Mouse (Mus musculus) kidney, adult 2 months (tissue): ENCODE results near the gene Smyd1. TPM values are rescaled to one million over a fixed set of nuclear protein-coding genes. Genes with fewer than 3 reads are reported as not detected.

Source experiments
- DNase-seq: peaks from one replicate; pipeline ENCODE4 v3.0.0; 2021
- H3K27ac ChIP-seq: fragments of 200-500 bp; 2 replicates; pipeline ENCODE4 v1.5.1; 2012; ENCODE audit warnings: low read depth, low read length, control low read depth, inconsistent platforms; ENCODE audit not compliant: insufficient read depth
- H3K27me3 ChIP-seq: fragments of 200-500 bp; replicated peaks from 2 replicates; pipeline ENCODE4 v1.6.1; 2012; ENCODE audit warnings: mild to moderate bottlenecking, moderate library complexity, low read length, inconsistent platforms; ENCODE audit not compliant: control insufficient read depth, insufficient read depth
- H3K36me3 ChIP-seq: fragments of 200-500 bp; 2 replicates; pipeline ENCODE4 v1.6.1; 2012; ENCODE audit warnings: mild to moderate bottlenecking, moderate library complexity, low read length, inconsistent platforms; ENCODE audit not compliant: control insufficient read depth, insufficient read depth
- H3K4me1 ChIP-seq: fragments of 200-500 bp; 2 replicates; pipeline ENCODE4 v1.6.1; 2011; ENCODE audit warnings: low read length; ENCODE audit not compliant: control insufficient read depth, insufficient read depth
- H3K4me3 ChIP-seq: fragments of 200-500 bp; 2 replicates; pipeline ENCODE4 v1.5.1; 2011; ENCODE audit warnings: mild to moderate bottlenecking, low read depth, low read length, control low read depth; ENCODE audit not compliant: insufficient read depth
- CTCF ChIP-seq: fragments of 200-500 bp; conservative IDR thresholded peaks from 2 replicates; pipeline ENCODE4 v1.5.1; 2011; ENCODE audit warnings: low read depth, mild to moderate bottlenecking, control low read depth, low read length, moderate library complexity, mixed read lengths; ENCODE audit not compliant: insufficient read depth, insufficient read length
- POLR2A ChIP-seq: fragments of 200-500 bp; IDR thresholded peaks from one replicate; pipeline ENCODE4 v1.6.1; 2011; ENCODE audit warnings: low read depth, low read length, control low read depth
- WGBS: fragments of 180-500 bp; shearing (Covaris S2); methylation state at CpG from one replicate; pipeline ENCODE4 v1.1.7; 2018; 5-methylcytosine and 5-hydroxymethylcytosine counted together
- polyA plus RNA-seq: library from polyadenylated mRNA; depleted of rRNA; stranded (reverse); fragments of >200 nt; gene quantifications from 2 replicates; pipeline ENCODE4 v1.2.3, GENCODE M21; 2012; rRNA removed

The Smyd1 gene
- 0.57 and 2.3 TPM in 2 replicates for polyA plus RNA-seq

DNA sequence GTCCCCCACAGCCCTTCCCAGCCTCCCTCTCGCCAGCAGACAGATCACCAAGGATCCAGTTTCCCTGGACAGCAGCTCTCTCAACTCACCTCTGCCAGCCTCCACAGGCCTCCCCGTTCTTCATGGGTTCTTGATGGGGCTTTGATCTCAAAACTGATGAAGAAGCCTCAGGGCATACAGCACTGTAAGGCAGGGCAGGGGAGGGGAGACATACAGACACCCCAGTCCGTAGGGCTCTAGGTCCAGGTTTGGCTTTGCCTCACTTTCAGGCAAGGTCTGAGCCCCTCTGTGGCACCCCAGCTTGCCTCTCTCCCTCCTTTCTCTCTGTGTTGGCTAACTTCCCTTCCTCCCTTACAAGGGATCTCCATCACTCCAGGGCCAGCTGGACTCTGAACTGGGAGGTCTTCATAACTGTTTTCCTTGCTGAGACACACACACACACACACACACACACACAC lies at the start of gene Smyd1:
TSS of gene Smyd1 (minus strand) at position 408 of the 458 bp plus-strand sequence.
- no peak within 1 kb of the TSS for H3K4me3 ChIP-seq
- H3K27ac ChIP-seq = no peak within 1 kb of the TSS
- WGBS = 68% methylated on average over 3 of the region's 3 CpGs
- no peaks in the 10 kb centered on the region for H3K36me3 ChIP-seq
- DNase-seq = no peak
- H3K27me3 ChIP-seq = no peaks in the 10 kb centered on the region
- no peaks in the 10 kb centered on the region for H3K4me1 ChIP-seq
- no peak for TF ChIP-seq CTCF
- no peak for TF ChIP-seq POLR2A

- 84% methylated on average over 5 of the region's 5 CpGs for WGBS
- H3K27ac ChIP-seq = no peak overlapping the region
- no peaks in the 10 kb centered on the region for H3K4me1 ChIP-seq
- no peak for TF ChIP-seq CTCF
- no peak for TF ChIP-seq POLR2A
- H3K36me3 ChIP-seq = no peaks in the 10 kb centered on the region
- no peak for DNase-seq
- no peaks in the 10 kb centered on the region for H3K27me3 ChIP-seq
- no peak overlapping the region for H3K4me3 ChIP-seq
Observed at GRCm38 (mm10) chr6:71371085-71371605, 49.1 kb upstream of the Smyd1 start.

- DNase-seq = no peak
- Histone ChIP-seq H3K27me3 (no peaks in the 10 kb centered on the region), H3K4me3 (no peak overlapping the region), H3K36me3 (no peaks in the 10 kb centered on the region), H3K4me1 (no peaks in the 10 kb centered on the region), H3K27ac (no peak overlapping the region)
- 96% methylated on average over 6 of the region's 6 CpGs for WGBS
- TF ChIP-seq CTCF (no peak), POLR2A (no peak)
Observed at GRCm38 (mm10) chr6:71369416-71369815, 47.4 kb upstream of the Smyd1 start.

GRCm38 (mm10) chr6:71363995-71364394 lies 42.0 kb upstream of the Smyd1 start:
- 61% methylated on average over 2 of the region's 2 CpGs for WGBS
- no peaks in the 10 kb centered on the region for H3K36me3 ChIP-seq
- TF ChIP-seq POLR2A (no peak), CTCF (no peak)
- no peak overlapping the region for H3K27ac ChIP-seq
- H3K4me3 ChIP-seq = no peak overlapping the region
- H3K4me1 ChIP-seq = no peaks in the 10 kb centered on the region
- DNase-seq = no peak
- H3K27me3 ChIP-seq = no peaks in the 10 kb centered on the region

GRCm38 (mm10) chr6:71361156-71361670 lies 39.2 kb upstream of the Smyd1 start:
- Histone ChIP-seq H3K4me3 (no peak overlapping the region), H3K36me3 (no peaks in the 10 kb centered on the region), H3K4me1 (no peaks in the 10 kb centered on the region), H3K27me3 (no peaks in the 10 kb centered on the region), H3K27ac (no peak overlapping the region)
- 59% methylated on average over 10 of the region's 10 CpGs for WGBS
- DNase-seq = no peak
- TF ChIP-seq POLR2A (no peak), CTCF (no peak)

- no peak for DNase-seq
- H3K4me1 ChIP-seq = no peaks in the 10 kb centered on the region
- H3K4me3 ChIP-seq = no peak overlapping the region
- no peaks in the 10 kb centered on the region for H3K27me3 ChIP-seq
- H3K27ac ChIP-seq = no peak overlapping the region
- TF ChIP-seq CTCF = no peak
- no peak for TF ChIP-seq POLR2A
- no peaks in the 10 kb centered on the region for H3K36me3 ChIP-seq
- WGBS = 55% methylated on average over 5 of the region's 5 CpGs
Observed at GRCm38 (mm10) chr6:71360751-71361150, 38.7 kb upstream of the Smyd1 start.

GRCm38 (mm10) chr6:71360221-71360620 lies 38.2 kb upstream of the Smyd1 start:
- Histone ChIP-seq H3K4me1 (no peaks in the 10 kb centered on the region), H3K27me3 (no peaks in the 10 kb centered on the region), H3K27ac (no peak overlapping the region), H3K36me3 (no peaks in the 10 kb centered on the region), H3K4me3 (no peak overlapping the region)
- no peak for TF ChIP-seq POLR2A
- no peak for TF ChIP-seq CTCF
- 88% methylated on average over 4 of the region's 4 CpGs for WGBS
- no peak for DNase-seq
